7 mouse cellular contexts compared by ENCODE assay signal in the genomic region with DNA sequence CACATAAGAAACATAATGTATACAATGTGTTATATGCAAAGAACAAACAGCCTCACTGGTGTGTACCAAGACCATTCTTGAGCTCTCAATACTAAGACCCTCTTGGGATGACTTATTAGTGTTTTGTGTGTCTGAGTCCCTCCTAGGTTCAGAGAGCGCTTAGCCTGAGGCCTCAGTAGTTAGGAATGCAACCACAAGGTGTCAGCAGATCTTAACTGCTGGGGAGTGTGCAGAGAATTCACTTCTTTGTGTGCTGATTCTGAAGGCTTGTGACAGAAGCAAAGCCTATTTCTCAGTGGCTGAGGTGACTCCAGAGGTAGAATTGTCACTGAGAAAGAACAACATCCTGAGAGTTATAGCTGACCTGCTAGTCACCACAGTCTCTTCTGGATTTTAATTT.
DNase-seq lines count a peak whose midpoint lies in the region; ATAC-seq and TF ChIP-seq lines count a peak whose summit lies in the region.
"Not testable (repeated sequence)": the region's sequence is repeated elsewhere in the genome, so short reads cannot be mapped to it uniquely, and the experiment has no call there.

No protein-coding gene starts in this region.

- H3K4me3 ChIP-seq in midbrain, postnatal 0 days (ENCODE audit: low read depth, low read length), result not testable (repeated sequence)

- H3K4me2 ChIP-seq in midbrain, postnatal 0 days (ENCODE audit: low read depth, low read length, poor library complexity, severe bottlenecking), result not testable (repeated sequence)

- H3K9ac ChIP-seq in midbrain, postnatal 0 days (replicated peaks; ENCODE audit: low read length, poor library complexity, severe bottlenecking), result not testable (repeated sequence)

- TF ChIP-seq CTCF in midbrain, postnatal 0 days (IDR thresholded peaks at IDR 0.05), result not testable (repeated sequence)

- H3K27me3 ChIP-seq in midbrain, postnatal 0 days (ENCODE audit: insufficient read depth, low read length), result not testable (repeated sequence)

- not testable (repeated sequence) for H3K36me3 ChIP-seq in midbrain, postnatal 0 days (ENCODE audit: insufficient read depth, low read length)

- DNase-seq in kidney, postnatal 10 days, result peak; percentile 3
- DNase-seq in midbrain, postnatal 0 days (ENCODE audit: low spot score), result not testable (repeated sequence)
- DNase-seq in thymus, adult 18-20 months, result peak; percentile 1 to 9
- peak; percentile 18 for DNase-seq in thymus, postnatal 4 days

- peak; percentile 74 for ATAC-seq in common myeloid progenitor, adult 5-6 weeks (replicated peaks; ENCODE audit: low read depth, poor library complexity, severe bottlenecking)
- ATAC-seq in hematopoietic stem cell, adult 5-6 weeks (replicated peaks in 1 of 2; ENCODE audit: insufficient read depth in 1 of 2, low FRiP score in 2 of 2, low TSS enrichment in 1 of 2, low read depth in 1 of 2, poor library complexity in 2 of 2, severe bottlenecking in 2 of 2), result peak; percentile 32 to 53; a peak in 3 of 4 replicates
- ATAC-seq in megakaryocyte progenitor cell, adult 5-6 weeks (replicated peaks; ENCODE audit: poor library complexity), result peak; percentile 72
- peak; percentile 82 for ATAC-seq in midbrain, postnatal 0 days (ENCODE audit: low FRiP score)

- WGBS in midbrain, postnatal 0 days, result 40% methylated on average over 1 of the region's 1 CpGs

- not testable (repeated sequence) for H3K27ac ChIP-seq in midbrain, postnatal 0 days (ENCODE audit: low read depth, low read length)

- H3K4me1 ChIP-seq in midbrain, postnatal 0 days (ENCODE audit: insufficient read depth, low read length), result not testable (repeated sequence)

- H3K9me3 ChIP-seq in midbrain, postnatal 0 days (ENCODE audit: low read length), result not testable (repeated sequence)
